Mouse (Mus musculus) retina, postnatal 7 days (tissue): Measurements from ENCODE around the gene March5.
"Not testable (repeated sequence)": the region's sequence is repeated elsewhere in the genome, so short reads cannot be mapped to it uniquely, and the experiment has no call there.

Source experiments
- DNase-seq: peaks from one replicate; pipeline ENCODE4 v3.0.0-alpha.2; 2012; ENCODE audit warnings: low read depth, low spot score

Gene March5

GRCm38 (mm10) chr19:37207303-37208175, at the start of gene March5:
Gene March5, plus strand, starts transcription at chr19:37207543.
- peak; percentile 78 for DNase-seq

- DNase-seq = no peak
Measured at GRCm38 (mm10) chr19:37172096-37172495, 35.2 kb upstream of the March5 start.

GRCm38 (mm10) chr19:37172566-37173130, 34.7 kb upstream of the March5 start:
- no peak for DNase-seq

DNA sequence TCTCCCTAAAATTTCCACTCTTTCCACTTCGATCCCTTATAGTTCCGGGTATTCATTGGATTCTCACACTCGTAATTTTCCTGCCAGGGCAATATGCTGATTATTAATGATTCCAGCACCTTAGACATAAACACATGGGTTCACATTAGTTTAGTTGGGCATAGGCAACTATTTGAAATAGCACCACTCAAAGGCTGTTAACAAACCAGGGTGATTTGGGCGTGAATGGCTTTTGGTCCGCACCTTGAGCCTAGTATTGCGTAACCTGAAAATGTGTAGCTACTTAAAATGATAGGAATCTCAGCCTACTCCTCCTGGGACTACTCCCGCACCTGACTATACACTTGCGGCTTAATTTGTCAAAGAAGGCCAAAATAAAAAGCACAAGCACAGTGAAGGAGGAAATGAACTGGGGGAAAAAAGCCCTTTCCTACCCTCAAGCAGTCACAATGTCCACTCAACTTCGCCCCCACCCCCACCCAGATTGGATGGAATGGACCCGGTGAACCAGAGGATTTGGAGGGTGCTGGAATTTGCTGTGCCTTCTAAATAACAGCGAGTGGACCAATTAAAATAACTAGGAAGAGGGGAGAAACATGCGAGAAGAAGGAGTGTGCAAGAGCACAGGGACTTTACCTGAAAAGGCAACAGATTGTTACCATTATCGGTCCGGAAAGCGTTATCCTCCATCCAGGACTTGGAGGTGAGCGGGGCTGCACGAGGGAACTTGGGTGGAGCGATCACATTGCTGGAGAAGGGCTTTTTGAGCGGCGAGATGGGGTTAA, 33.8 kb upstream of the March5 start:
- DNase-seq = no peak

- DNase-seq = no peak
Measured at GRCm38 (mm10) chr19:37174116-37174715, 33.1 kb upstream of the March5 start.

- no peak for DNase-seq
Measured at GRCm38 (mm10) chr19:37174716-37175435, 32.5 kb upstream of the March5 start.

- no peak for DNase-seq
Measured at GRCm38 (mm10) chr19:37175436-37175805, 31.9 kb upstream of the March5 start.

DNA sequence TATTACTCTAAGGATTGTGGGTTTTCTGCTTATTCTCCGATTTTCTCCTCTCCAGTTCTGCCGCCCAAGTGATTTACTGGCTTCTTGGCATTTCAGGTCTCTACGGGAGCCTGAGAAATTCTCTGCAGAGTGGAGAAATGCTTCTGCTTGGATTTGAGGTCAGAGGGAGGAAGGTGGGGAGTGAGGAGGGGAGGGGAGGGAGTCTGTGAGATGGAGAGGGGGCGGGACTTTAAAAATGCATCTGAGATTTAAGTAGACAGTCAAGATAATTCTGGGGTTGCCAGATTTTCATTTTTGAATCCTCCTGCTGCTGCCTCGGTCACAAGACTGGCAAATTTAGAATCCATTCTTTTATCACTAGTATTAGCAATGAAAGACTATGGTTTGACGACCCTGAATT, 31.4 kb upstream of the March5 start:
- DNase-seq = no peak

- DNase-seq = no peak
Measured at GRCm38 (mm10) chr19:37176879-37177462, 30.4 kb upstream of the March5 start.

GRCm38 (mm10) chr19:37177819-37178708, 29.3 kb upstream of the March5 start:
- no peak for DNase-seq

GRCm38 (mm10) chr19:37188366-37188948, 18.9 kb upstream of the March5 start:
- DNase-seq = no peak

DNA sequence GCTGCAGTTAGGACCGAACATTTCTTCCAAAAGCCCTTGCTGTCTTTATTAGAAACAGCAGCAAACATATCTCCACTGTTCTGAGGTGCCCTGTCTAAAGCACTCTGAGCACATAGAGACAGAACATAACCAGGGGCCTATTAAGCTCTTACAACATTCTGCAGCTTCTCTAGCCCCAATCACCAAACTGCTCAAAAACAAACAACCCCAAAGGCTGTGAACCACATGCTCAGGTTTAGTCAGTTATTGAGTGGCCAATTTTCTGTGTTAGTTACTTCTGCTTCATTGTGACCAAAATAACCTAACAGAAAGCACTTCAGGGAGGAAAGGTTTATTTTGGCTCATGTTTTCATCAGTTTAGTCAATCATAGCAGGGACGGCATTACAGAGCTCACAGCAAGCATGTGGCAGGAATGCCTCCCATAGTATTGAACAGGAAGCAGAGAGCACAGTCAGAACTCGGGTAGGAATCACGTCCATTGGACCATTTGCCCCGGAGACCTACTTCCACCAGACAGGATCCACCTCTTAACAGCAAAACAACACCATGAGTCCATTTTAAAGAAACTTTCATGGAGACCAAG, 14.8 kb upstream of the March5 start:
- no peak for DNase-seq

- no peak for DNase-seq
Measured at GRCm38 (mm10) chr19:37198165-37198880, 9.0 kb upstream of the March5 start.

- DNase-seq = no peak
Measured at GRCm38 (mm10) chr19:37199889-37200288, 7.5 kb upstream of the March5 start.

GRCm38 (mm10) chr19:37203371-37203770, 4.0 kb upstream of the March5 start:
- no peak for DNase-seq

DNA sequence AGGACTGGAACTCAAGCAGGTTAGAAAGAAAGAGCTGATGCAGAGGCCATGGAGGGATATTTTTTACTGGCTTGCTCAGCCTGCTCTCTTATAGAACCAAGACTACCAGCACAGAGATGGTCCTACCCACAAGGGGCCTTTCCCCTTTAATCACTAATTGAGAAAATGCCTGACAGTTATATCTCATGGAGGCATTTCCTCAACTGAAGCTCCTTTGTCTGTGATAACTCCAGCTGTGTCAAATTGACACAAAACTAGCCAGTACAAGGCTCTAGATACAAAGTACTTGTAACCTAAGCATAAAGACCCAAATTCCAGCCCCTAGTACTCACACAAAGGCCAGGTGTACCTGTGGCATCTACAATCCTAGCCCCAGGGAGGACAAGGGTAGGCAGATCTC, 2.2 kb upstream of the March5 start:
- DNase-seq = not testable (repeated sequence)

DNA sequence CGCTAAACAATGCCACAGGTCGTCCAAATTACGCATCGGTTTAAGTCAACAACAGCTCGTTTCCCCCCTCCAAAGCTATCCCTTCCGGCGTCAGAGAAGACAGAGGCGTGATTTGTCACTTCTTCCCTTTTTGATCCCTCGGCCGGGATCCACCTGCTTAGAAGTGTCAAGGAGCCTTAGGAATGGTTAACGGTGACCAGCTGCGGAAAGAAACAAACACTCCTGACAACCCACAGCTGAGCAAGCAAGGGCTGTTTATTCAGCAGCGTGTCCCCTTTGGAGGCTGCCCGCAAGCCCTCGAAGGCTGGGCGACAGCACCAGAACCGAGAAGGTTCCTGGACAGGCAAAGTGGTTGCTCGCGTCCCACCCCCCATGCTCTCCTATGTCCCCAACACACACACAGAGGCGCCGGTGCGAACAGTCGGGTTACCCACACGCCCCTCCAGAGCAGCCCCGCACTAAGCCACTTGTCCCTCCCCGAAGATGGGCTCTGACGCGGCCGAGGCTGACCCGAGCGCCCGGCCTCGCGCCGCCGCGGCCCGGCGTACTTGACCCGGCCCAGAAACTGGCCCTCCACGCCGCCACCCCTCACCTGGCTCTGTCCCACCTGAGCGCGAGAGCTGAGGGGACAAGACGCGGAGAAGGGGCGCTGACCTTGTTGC, 571 bp upstream of the March5 start:
- peak; percentile 19 for DNase-seq

DNA sequence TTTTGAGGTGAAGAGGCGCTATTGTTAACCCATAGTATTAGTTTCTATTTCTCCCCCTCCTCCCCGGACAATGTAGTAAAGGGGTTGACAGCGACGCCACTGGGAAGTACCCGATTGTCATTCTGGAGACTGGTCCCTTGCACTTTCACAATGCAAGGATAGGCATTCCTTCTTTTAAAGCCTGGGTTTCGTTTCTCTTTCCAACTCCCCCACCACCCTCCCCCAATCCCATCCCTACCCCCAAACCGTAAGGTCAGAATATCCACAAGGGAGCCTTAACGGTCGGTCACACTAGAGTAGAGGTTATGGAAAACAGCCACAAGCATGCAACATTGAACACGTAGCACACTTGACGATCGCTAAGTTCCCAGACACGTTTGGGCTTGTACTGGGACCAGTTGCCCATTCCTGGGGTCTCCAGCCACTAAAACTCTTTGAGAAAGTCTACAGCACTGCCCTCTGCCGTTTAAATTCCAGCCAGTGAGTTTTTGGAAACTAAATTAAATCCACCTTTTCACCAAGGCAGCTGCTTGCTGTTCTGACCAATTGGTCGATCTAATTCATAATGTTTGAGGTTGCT, 923 bp downstream of the March5 start, which contains the start of gene Cpeb3:
Cpeb3 (minus strand) TSS at position 426 of the 580 bp plus-strand sequence.
- peak; percentile 13 for DNase-seq
